Mouse (Mus musculus) central nervous system, embryonic 14 days (tissue): ENCODE results near the gene Vipr2. TPM values are rescaled to one million over a fixed set of nuclear protein-coding genes. Genes with fewer than 3 reads are reported as not detected.

ENCODE experiments used
- polyA plus RNA-seq: library from polyadenylated mRNA; depleted of rRNA; stranded (reverse); fragments of >200 nt; gene quantifications from 2 replicates; pipeline ENCODE4 v1.2.3, GENCODE M21; 2012; rRNA removed

Gene Vipr2
- polyA plus RNA-seq = 2.1 and 2.3 TPM in 2 replicates

DNA sequence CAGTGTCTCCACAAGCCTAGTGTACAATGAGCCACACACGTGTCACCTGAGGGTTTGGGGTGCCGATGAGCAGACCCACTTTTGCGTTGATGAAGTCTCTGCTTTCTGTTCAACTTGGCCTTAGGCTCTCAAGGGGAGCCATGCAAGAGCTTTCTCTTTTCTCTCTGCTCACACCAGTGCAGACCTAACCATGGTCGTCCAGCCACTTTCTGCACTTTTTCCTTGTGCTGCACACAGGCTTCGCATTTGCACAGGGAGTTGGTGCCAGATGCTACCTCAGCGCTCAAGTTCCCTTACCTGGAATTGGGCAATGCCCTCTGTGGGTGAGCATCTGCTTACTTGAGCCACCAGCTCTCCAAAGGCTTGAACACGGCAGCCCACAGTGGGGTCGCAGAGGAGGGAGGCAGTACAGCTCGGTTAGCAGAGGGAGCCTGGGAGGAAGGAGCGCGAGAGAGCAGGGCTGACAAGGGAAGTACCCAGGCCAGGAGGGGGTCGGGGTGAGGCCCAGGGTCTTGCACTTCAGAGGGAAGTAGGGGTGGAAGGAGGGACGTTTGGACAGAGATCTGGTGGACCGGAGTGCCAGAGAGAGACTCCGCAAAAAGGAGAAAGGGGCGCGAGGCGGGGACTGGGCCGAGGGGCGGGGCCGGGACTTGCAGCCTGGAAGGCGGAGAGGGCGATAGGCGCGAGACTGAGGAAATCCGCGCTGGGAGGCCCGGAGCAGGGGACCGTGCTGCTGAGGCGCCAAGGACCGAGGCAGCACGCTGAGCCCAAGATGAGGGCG is at the start of gene Vipr2:
Gene Vipr2, plus strand, starts transcription at position 653 of the 781 bp plus-strand sequence.

DNA sequence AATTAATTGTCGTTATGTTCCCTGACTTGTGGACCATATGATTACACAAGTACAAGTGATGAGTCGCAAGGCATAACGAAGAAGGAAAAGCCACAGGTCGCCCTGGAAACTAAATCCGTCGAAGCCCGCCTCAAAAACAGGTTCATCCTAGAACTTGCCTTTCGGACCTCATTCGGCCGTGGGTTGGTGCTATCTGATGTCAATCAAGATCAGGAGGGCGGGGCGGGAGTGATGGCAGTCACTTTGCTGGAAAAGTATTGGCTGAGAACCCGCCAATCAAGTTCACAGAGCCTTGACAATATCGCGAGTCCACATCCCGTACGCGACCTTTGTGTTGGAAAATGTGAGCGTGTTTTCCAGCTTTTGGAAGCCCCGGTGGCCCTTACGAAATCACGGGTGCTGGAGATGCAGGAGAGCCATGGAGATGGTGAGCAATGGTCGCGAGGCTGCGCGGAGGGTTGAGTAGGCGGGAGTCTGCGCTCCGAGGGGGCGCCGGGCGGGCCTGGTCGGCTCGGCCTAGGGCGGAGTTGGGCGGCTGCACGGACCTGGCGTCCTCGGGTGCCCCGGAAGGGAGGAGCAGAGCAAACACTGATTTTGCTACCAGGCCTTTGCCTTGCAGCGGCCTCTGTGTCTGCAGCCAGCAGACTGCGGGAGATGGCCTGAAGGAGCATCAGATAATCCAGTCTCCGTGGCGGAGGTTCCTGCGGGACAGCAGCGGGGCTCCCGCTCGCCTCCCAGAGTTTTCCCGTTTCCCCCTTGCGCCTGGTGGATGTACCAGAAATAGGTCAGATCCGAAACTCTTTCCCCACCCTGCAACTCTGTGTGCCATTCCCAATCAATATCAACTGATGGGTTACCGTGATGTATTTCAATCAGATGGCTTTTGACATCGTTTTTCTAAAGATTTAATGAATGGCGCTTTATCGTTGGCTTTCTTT is 29.8 kb upstream of the Vipr2 start, which contains the start of gene Zfp386:
Gene Zfp386, plus strand, starts transcription at position 285 of the 938 bp plus-strand sequence.

Other genes starting within 250 kb of the Vipr2 start
- 38.2 and 42.6 TPM in 2 replicates for gene Zfp386, start 30.0 kb upstream of the Vipr2 start, polyA plus RNA-seq
- 16.0 and 18.4 TPM in 2 replicates for gene Wdr60, start 185.3 kb downstream of the Vipr2 start, polyA plus RNA-seq
- not detected in 2 replicates for gene Gm11027, start 197.7 kb downstream of the Vipr2 start, polyA plus RNA-seq
- 11.1 and 12.4 TPM in 2 replicates for gene Esyt2, start 203.5 kb downstream of the Vipr2 start, polyA plus RNA-seq